Mouse (Mus musculus): ENCODE results near the gene Klhl3.

- TF ChIP-seq POLR2A (IDR thresholded peaks at IDR 0.05; ENCODE audit: control insufficient read depth, extremely low read depth, insufficient read depth, low read length, poor library complexity) = no peak
- no peak for TF ChIP-seq CTCF (IDR thresholded peaks at IDR 0.05; ENCODE audit: borderline replicate concordance, control insufficient read depth, extremely low read depth, insufficient read depth, low read length, poor library complexity)
Measured at GRCm38 (mm10) chr13:58001792-58002191, 111.6 kb downstream of the Klhl3 start.
